Mouse (Mus musculus): ENCODE data around the gene Lrrc45.
"Not testable (repeated sequence)": the region's sequence is repeated elsewhere in the genome, so short reads cannot be mapped to it uniquely, and the experiment has no call there.

Gene Lrrc45

GRCm38 (mm10) chr11:120767023-120767422 is 53.3 kb downstream of the Lrrc45 start:
- in situ Hi-C loops (cut with MboI): not testable (repeated sequence)

GRCm38 (mm10) chr11:120768206-120768605 is 54.5 kb downstream of the Lrrc45 start:
- in situ Hi-C loops (cut with MboI): no loop called here
